Mouse (Mus musculus) hindbrain, embryonic 12.5 days (tissue): ENCODE data around the gene Ttc7. TPM values are rescaled to one million over a fixed set of nuclear protein-coding genes. Genes with fewer than 3 reads are reported as not detected.
A peak's percentile ranks its signal among the peaks of the same experiment; 100 is the strongest.

Source experiments
- ATAC-seq: fragments of 200-750 bp; cut with Nextera tagmentation; 2 replicates; pipeline ENCODE4 v1.8.0; 2017; ENCODE audit warnings: moderate TSS enrichment; ENCODE audit not compliant: low FRiP score
- H3K27ac ChIP-seq: fragments of 300-500 bp; sonication (generic); 2 replicates; pipeline ENCODE4 v1.5.1; 2016; ENCODE audit warnings: mild to moderate bottlenecking
- H3K27me3 ChIP-seq: fragments of 300-500 bp; sonication (generic); 2 replicates; pipeline ENCODE4 v1.6.1; 2016; ENCODE audit warnings: mild to moderate bottlenecking
- H3K36me3 ChIP-seq: fragments of 300-500 bp; sonication (generic); 2 replicates; pipeline ENCODE4 v1.6.1; 2016; ENCODE audit warnings: mild to moderate bottlenecking
- H3K4me1 ChIP-seq: fragments of 300-500 bp; sonication (generic); 2 replicates; pipeline ENCODE4 v1.6.1; 2016
- H3K4me2 ChIP-seq: fragments of 300-500 bp; sonication (generic); replicated peaks from 2 replicates; pipeline ENCODE4 v1.6.1; 2016; ENCODE audit warnings: mild to moderate bottlenecking
- H3K4me3 ChIP-seq: fragments of 300-500 bp; sonication (generic); 2 replicates; pipeline ENCODE4 v1.5.1; 2016; ENCODE audit warnings: mild to moderate bottlenecking
- H3K9ac ChIP-seq: fragments of 300-500 bp; sonication (generic); 2 replicates; pipeline ENCODE4 v1.6.1; 2016; ENCODE audit warnings: mild to moderate bottlenecking, moderate library complexity
- H3K9me3 ChIP-seq: fragments of 300-500 bp; sonication (generic); replicated peaks from 2 replicates; pipeline ENCODE4 v1.6.1; 2016; ENCODE audit warnings: mild to moderate bottlenecking
- WGBS: fragments of 180-500 bp; shearing (Covaris S2); methylation state at CpG from one replicate; pipeline ENCODE4 v1.1.7; 2016; 5-methylcytosine and 5-hydroxymethylcytosine counted together
- polyA plus RNA-seq: library from polyadenylated mRNA; unstranded; fragments of >200 nt; fragmentation: Nextera tagmentation; extraction: Ambion mirVana; gene quantifications from 2 replicates; pipeline ENCODE4 v1.2.1, GENCODE M21; 2016

The Ttc7 gene
- polyA plus RNA-seq, 1 experiment from 2014 or later: 6.0 TPM

GRCm38 (mm10) chr17:87269454-87269853, 13.2 kb upstream of the Ttc7 start:
- Histone ChIP-seq H3K27me3 (0 out of 2 replicates have a peak, but pooled peaks cover 6% of the 10 kb centered on the region), H3K4me2 (no peak overlapping the region), H3K36me3 (no peaks in the 10 kb centered on the region), H3K9me3 (0 out of 2 replicates have a peak, but pooled peaks cover 4% of the 10 kb centered on the region), H3K4me3 (no peak overlapping the region), H3K9ac (no peak overlapping the region), H3K27ac (no peak overlapping the region), H3K4me1 (peaks cover 9% of the 10 kb centered on the region)
- 78% methylated on average over 6 of the region's 6 CpGs for WGBS
- no peak for ATAC-seq

- Histone ChIP-seq H3K4me1 (peaks cover 2% of the 10 kb centered on the region; the same call in 1 of the 2 replicates), H3K4me2 (no peak overlapping the region), H3K9me3 (0 out of 2 replicates have a peak, but pooled peaks cover 4% of the 10 kb centered on the region), H3K27me3 (no peaks in the 10 kb centered on the region), H3K9ac (no peak overlapping the region), H3K27ac (no peak overlapping the region), H3K4me3 (no peak overlapping the region), H3K36me3 (no peaks in the 10 kb centered on the region)
- ATAC-seq: no peak
- 67% methylated on average over 15 of the region's 15 CpGs for WGBS
These were observed 7.0 kb upstream of the Ttc7 start for GRCm38 (mm10) chr17:87275363-87276341.

- peak overlapping the region; percentile 65 for H3K4me3 ChIP-seq
- ATAC-seq: peak; percentile 86
- H3K36me3 ChIP-seq: no peaks in the 10 kb centered on the region
- H3K9me3 ChIP-seq: no peaks in the 10 kb centered on the region
- peaks cover 37% of the 10 kb centered on the region for H3K27me3 ChIP-seq
- peak overlapping the region; percentile 85 for H3K9ac ChIP-seq
- WGBS: under 1% methylated on average over 39 of the region's 44 CpGs
- peak overlapping the region; percentile 96 for H3K4me2 ChIP-seq
- H3K27ac ChIP-seq: peak overlapping the region; percentile 86
- peaks cover 27% of the 10 kb centered on the region for H3K4me1 ChIP-seq
These were observed 530 bp upstream of the Ttc7 start for GRCm38 (mm10) chr17:87282007-87282705.

- H3K4me1 ChIP-seq: peaks cover 30% of the 10 kb centered on the region
- under 1% methylated on average over 53 of the region's 56 CpGs for WGBS
These were observed 519 bp downstream of the Ttc7 start for GRCm38 (mm10) chr17:87283055-87283754.

GRCm38 (mm10) chr17:87283755-87284481, 1.2 kb downstream of the Ttc7 start:
- H3K27me3 ChIP-seq: peaks cover 50% of the 10 kb centered on the region
- WGBS: 4% methylated on average over 21 of the region's 21 CpGs
- no peaks in the 10 kb centered on the region for H3K9me3 ChIP-seq
- peaks cover 31% of the 10 kb centered on the region for H3K4me1 ChIP-seq
- H3K4me3 ChIP-seq: peak overlapping the region; percentile 65
- H3K27ac ChIP-seq: no peak overlapping the region
- no peak for ATAC-seq
- H3K4me2 ChIP-seq: peak overlapping the region; percentile 96
- no peak overlapping the region; the same call in 1 of the 2 replicates for H3K9ac ChIP-seq
- no peaks in the 10 kb centered on the region for H3K36me3 ChIP-seq

More at GRCm38 (mm10) chr17:87283055-87283754, 519 bp downstream of the Ttc7 start:
- peak; percentile 64; the same call in 1 of the 2 replicates for ATAC-seq
- H3K36me3 ChIP-seq: no peaks in the 10 kb centered on the region
- H3K4me2 ChIP-seq: peak overlapping the region; percentile 96
- H3K4me3 ChIP-seq: peak overlapping the region; percentile 65
- H3K9me3 ChIP-seq: no peaks in the 10 kb centered on the region
- H3K9ac ChIP-seq: peak overlapping the region; percentile 85
- H3K27ac ChIP-seq: peak overlapping the region; percentile 86
- H3K27me3 ChIP-seq: peaks cover 43% of the 10 kb centered on the region

- Histone ChIP-seq H3K4me3 (no peak overlapping the region), H3K9me3 (no peaks in the 10 kb centered on the region), H3K27me3 (peaks cover 50% of the 10 kb centered on the region), H3K9ac (no peak overlapping the region), H3K27ac (no peak overlapping the region), H3K4me2 (no peak overlapping the region), H3K36me3 (no peaks in the 10 kb centered on the region), H3K4me1 (peaks cover 31% of the 10 kb centered on the region)
- 57% methylated on average over 7 of the region's 7 CpGs for WGBS
- no peak for ATAC-seq
These were observed 1.9 kb downstream of the Ttc7 start for GRCm38 (mm10) chr17:87284482-87285040.

- H3K9me3 ChIP-seq: no peaks in the 10 kb centered on the region
- H3K36me3 ChIP-seq: no peaks in the 10 kb centered on the region
- H3K9ac ChIP-seq: no peak overlapping the region
- H3K4me1 ChIP-seq: peaks cover 28% of the 10 kb centered on the region
- H3K4me2 ChIP-seq: no peak overlapping the region
- ATAC-seq: no peak
- H3K27ac ChIP-seq: no peak overlapping the region
- WGBS: 73% methylated on average over 23 of the region's 23 CpGs
- H3K27me3 ChIP-seq: peaks cover 50% of the 10 kb centered on the region
- no peak overlapping the region for H3K4me3 ChIP-seq
These were observed 3.2 kb downstream of the Ttc7 start for GRCm38 (mm10) chr17:87285731-87286465.

- 53% methylated on average over 8 of the region's 8 CpGs for WGBS
- H3K4me3 ChIP-seq: no peak overlapping the region
- no peak for ATAC-seq
- no peak overlapping the region for H3K27ac ChIP-seq
- H3K4me2 ChIP-seq: no peak overlapping the region
- no peaks in the 10 kb centered on the region for H3K36me3 ChIP-seq
- peaks cover 21% of the 10 kb centered on the region for H3K4me1 ChIP-seq
- no peaks in the 10 kb centered on the region for H3K9me3 ChIP-seq
- no peak overlapping the region for H3K9ac ChIP-seq
- H3K27me3 ChIP-seq: peaks cover 44% of the 10 kb centered on the region
These were observed 3.9 kb downstream of the Ttc7 start for GRCm38 (mm10) chr17:87286481-87287143.

GRCm38 (mm10) chr17:87287197-87287777, 4.6 kb downstream of the Ttc7 start:
- H3K27ac ChIP-seq: no peak overlapping the region
- WGBS: 59% methylated on average over 8 of the region's 8 CpGs
- peaks cover 15% of the 10 kb centered on the region for H3K4me1 ChIP-seq
- peaks cover 42% of the 10 kb centered on the region for H3K27me3 ChIP-seq
- no peaks in the 10 kb centered on the region for H3K9me3 ChIP-seq
- H3K4me2 ChIP-seq: no peak overlapping the region
- ATAC-seq: no peak
- no peak overlapping the region for H3K9ac ChIP-seq
- no peak overlapping the region for H3K4me3 ChIP-seq
- H3K36me3 ChIP-seq: no peaks in the 10 kb centered on the region

- Histone ChIP-seq H3K4me1 (peaks cover 12% of the 10 kb centered on the region), H3K36me3 (no peaks in the 10 kb centered on the region), H3K4me3 (no peak overlapping the region), H3K27me3 (peaks cover 42% of the 10 kb centered on the region), H3K4me2 (no peak overlapping the region), H3K9ac (no peak overlapping the region), H3K27ac (no peak overlapping the region), H3K9me3 (no peaks in the 10 kb centered on the region)
- WGBS: 22% methylated on average over 12 of the region's 12 CpGs
- no peak for ATAC-seq
These were observed 5.4 kb downstream of the Ttc7 start for GRCm38 (mm10) chr17:87288131-87288530.
